Mouse (Mus musculus) liver, adult 2 months (tissue): Measurements from ENCODE around the gene Thada.

Experiments used
- CTCF ChIP-seq: fragments of 200-500 bp; IDR thresholded peaks from 2 replicates; pipeline ENCODE4 v1.5.1; 2011; ENCODE audit warnings: low read depth, low read length, control low read depth
- POLR2A ChIP-seq: fragments of 200-500 bp; IDR thresholded peaks from 2 replicates; pipeline ENCODE4 v1.6.1; 2011; ENCODE audit warnings: low read length, control low read depth; ENCODE audit not compliant: insufficient read depth; ENCODE audit errors: extremely low read depth

DNA sequence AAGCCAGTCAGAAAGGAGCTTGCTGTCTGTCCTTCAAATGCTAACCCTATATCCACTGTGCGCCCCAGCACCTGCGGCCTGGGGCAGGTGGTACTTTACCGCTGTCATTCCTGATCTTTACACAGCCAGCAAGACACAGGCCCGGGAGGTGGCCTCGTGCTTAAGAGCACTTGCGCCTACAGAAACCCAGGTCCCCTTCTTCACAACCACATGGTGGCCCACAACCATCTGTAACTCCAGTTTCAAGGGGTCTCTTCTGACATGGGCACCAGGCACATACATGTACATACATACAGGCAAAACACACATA, 311.0 kb downstream of the Thada start:
- TF ChIP-seq CTCF = no peak
- no peak for TF ChIP-seq POLR2A
